Mouse (Mus musculus) hindbrain, embryonic 15.5 days (tissue): Measurements from ENCODE around the gene Pid1. TPM values are rescaled to one million over a fixed set of nuclear protein-coding genes. Genes with fewer than 3 reads are reported as not detected.

Source experiments
- ATAC-seq: fragments of 200-750 bp; cut with Nextera tagmentation; 2 replicates; pipeline ENCODE4 v1.8.0; 2017; ENCODE audit warnings: low read depth, moderate number of reproducible peaks, moderate TSS enrichment; ENCODE audit not compliant: low FRiP score
- H3K27ac ChIP-seq: fragments of 300-500 bp; sonication (generic); replicated peaks from 2 replicates; pipeline ENCODE4 v1.5.1; 2015; ENCODE audit warnings: mild to moderate bottlenecking, inconsistent platforms
- H3K27me3 ChIP-seq: fragments of 300-500 bp; sonication (generic); 2 replicates; pipeline ENCODE4 v1.6.1; 2015; ENCODE audit warnings: control low read depth, inconsistent platforms
- H3K36me3 ChIP-seq: fragments of 300-500 bp; sonication (generic); 2 replicates; pipeline ENCODE4 v1.6.1; 2015; ENCODE audit warnings: control low read depth, inconsistent platforms
- H3K4me1 ChIP-seq: fragments of 300-500 bp; sonication (generic); replicated peaks from 2 replicates; pipeline ENCODE4 v1.6.1; 2015; ENCODE audit warnings: control low read depth, inconsistent platforms
- H3K4me2 ChIP-seq: fragments of 300-500 bp; sonication (generic); 2 replicates; pipeline ENCODE4 v1.6.1; 2015; ENCODE audit warnings: moderate library complexity, mild to moderate bottlenecking, inconsistent platforms
- H3K4me3 ChIP-seq: fragments of 300-500 bp; sonication (generic); 2 replicates; pipeline ENCODE4 v1.5.1; 2015; ENCODE audit warnings: mild to moderate bottlenecking, inconsistent platforms
- H3K9ac ChIP-seq: fragments of 300-500 bp; sonication (generic); 2 replicates; pipeline ENCODE4 v1.6.1; 2015; ENCODE audit warnings: inconsistent platforms
- H3K9me3 ChIP-seq: fragments of 300-500 bp; sonication (generic); 2 replicates; pipeline ENCODE4 v1.6.1; 2016; ENCODE audit warnings: control low read depth, inconsistent platforms
- WGBS: fragments of 180-500 bp; shearing (Covaris S2); methylation state at CpG from one replicate; pipeline ENCODE4 v1.1.7; 2015; 5-methylcytosine and 5-hydroxymethylcytosine counted together
- microRNA-seq: library from miRNA; unstranded; fragments of <30 nt; microRNA quantifications from one replicate; pipeline ENCODE4, GENCODE M21; 2016
- polyA plus RNA-seq: library from polyadenylated mRNA; unstranded; fragments of >200 nt; fragmentation: Nextera tagmentation; extraction: Ambion mirVana; gene quantifications from 2 replicates; pipeline ENCODE4 v1.2.1, GENCODE M21; 2015

Gene Pid1
- polyA plus RNA-seq, 1 experiment from 2014 or later = 118 TPM

DNA sequence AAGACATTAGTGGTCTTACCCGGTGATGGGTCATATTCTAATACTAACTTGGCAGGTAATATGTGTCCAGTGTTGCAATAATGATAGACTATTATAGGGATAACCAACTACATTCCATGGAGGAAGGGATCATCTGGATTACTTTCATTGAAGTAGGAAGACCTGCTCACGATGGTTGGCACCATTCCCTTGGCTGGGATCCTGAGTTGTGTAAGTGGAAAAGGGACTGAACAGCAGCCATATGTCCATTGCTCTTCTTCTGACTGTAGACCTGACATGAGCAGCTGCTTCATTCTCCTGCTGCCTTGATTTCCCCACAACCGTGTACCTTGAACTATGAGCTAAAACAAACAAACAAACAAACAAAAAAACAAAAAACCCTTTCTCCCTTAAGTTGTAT lies 278.6 kb downstream of the Pid1 start:
- H3K27ac ChIP-seq = no peak overlapping the region
- H3K4me1 ChIP-seq = no peaks in the 10 kb centered on the region; the same call in 1 of the 2 replicates
- no peak overlapping the region for H3K4me2 ChIP-seq
- H3K9ac ChIP-seq = no peak overlapping the region
- H3K36me3 ChIP-seq = no peaks in the 10 kb centered on the region
- ATAC-seq = no peak
- H3K27me3 ChIP-seq = no peaks in the 10 kb centered on the region
- no peaks in the 10 kb centered on the region for H3K9me3 ChIP-seq
- H3K4me3 ChIP-seq = no peak overlapping the region
- WGBS = 87% methylated on average over 3 of the region's 3 CpGs

- no peaks in the 10 kb centered on the region for H3K36me3 ChIP-seq
- H3K9ac ChIP-seq = no peak overlapping the region
- WGBS = 43% methylated on average over 8 of the region's 8 CpGs
- H3K4me1 ChIP-seq = peaks cover 9% of the 10 kb centered on the region
- no peak for ATAC-seq
- no peak overlapping the region for H3K4me2 ChIP-seq
- H3K27me3 ChIP-seq = no peaks in the 10 kb centered on the region
- no peak overlapping the region for H3K4me3 ChIP-seq
- peak overlapping the region; percentile 12; the same call in 1 of the 2 replicates for H3K27ac ChIP-seq
- H3K9me3 ChIP-seq = no peaks in the 10 kb centered on the region
Observed at GRCm38 (mm10) chr1:84079566-84079965, 284.4 kb downstream of the Pid1 start.

- peaks cover 9% of the 10 kb centered on the region for H3K4me1 ChIP-seq
- H3K27ac ChIP-seq = no peak overlapping the region
- H3K4me2 ChIP-seq = no peak overlapping the region
- H3K4me3 ChIP-seq = no peak overlapping the region
- no peaks in the 10 kb centered on the region for H3K27me3 ChIP-seq
- ATAC-seq = no peak
- H3K36me3 ChIP-seq = no peaks in the 10 kb centered on the region
- WGBS = 74% methylated on average over 1 of the region's 1 CpGs
- no peaks in the 10 kb centered on the region for H3K9me3 ChIP-seq
- no peak overlapping the region for H3K9ac ChIP-seq
Observed at GRCm38 (mm10) chr1:84077023-84077422, 287.0 kb downstream of the Pid1 start.

DNA sequence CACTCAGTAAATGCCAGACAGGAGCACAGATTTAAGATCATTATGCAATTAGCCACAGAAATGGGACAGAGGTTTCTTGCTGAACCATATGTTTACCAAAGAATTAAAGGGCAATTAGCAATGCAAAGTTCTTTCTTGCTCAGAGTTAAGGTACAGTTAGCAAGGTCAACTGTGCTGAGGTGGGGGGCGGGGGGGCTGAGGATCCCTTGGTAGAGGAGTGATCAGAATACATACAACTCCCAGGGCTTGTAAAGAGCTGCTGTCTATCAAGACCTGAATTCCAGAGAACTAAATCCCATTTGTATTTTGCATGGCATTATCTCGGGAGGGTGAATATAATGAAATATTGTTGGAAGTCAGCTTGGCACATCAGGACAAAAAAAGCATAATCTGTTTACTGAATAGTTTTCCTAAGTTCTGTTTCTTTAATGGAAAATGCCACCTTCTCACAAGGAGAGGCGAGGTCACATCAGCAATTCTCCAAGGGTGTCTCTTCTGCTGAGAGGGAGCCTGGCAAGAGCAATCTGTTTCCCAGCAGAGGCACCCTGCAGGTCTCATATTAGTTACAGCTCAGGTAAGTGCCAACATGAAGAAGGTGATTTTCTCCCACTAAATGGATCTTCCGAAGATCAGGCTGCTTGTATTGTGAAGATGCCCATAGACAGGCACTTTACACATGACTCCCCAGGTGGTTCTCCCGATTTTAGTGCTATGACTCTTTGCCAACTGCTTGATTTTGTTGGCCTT lies 306.9 kb downstream of the Pid1 start:
- Histone ChIP-seq H3K4me1 (peaks cover 16% of the 10 kb centered on the region), H3K9me3 (no peaks in the 10 kb centered on the region), H3K27ac (no peak overlapping the region), H3K36me3 (no peaks in the 10 kb centered on the region), H3K4me2 (no peak overlapping the region), H3K27me3 (no peaks in the 10 kb centered on the region), H3K9ac (no peak overlapping the region), H3K4me3 (no peak overlapping the region)
- WGBS = 65% methylated on average over 5 of the region's 5 CpGs
- no peak for ATAC-seq

- Histone ChIP-seq H3K4me2 (no peak overlapping the region), H3K4me3 (no peak overlapping the region), H3K9me3 (no peaks in the 10 kb centered on the region), H3K4me1 (peaks cover 16% of the 10 kb centered on the region), H3K9ac (no peak overlapping the region), H3K27ac (no peak overlapping the region), H3K36me3 (no peaks in the 10 kb centered on the region), H3K27me3 (no peaks in the 10 kb centered on the region)
- 41% methylated on average over 1 of the region's 1 CpGs for WGBS
- no peak for ATAC-seq
Observed at GRCm38 (mm10) chr1:84056306-84056705, 307.7 kb downstream of the Pid1 start.

DNA sequence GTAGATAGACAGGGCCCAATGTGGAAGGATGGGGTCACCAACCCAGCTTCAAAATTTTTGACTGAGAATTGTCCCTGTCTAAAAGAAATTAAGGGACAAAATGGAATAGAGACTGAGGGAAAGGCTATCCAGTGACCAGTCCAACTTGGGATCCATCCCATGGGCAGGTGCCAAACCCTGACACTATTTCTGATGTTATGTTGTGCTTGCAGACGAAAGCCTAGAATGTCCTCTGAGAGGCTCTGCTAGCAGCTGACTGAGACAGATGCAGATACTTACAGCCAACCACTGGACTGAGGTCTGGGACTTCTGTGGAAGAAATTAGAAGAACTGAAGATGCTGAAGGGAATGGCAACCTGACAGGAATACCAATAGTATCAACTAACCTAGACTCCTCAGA lies 338.2 kb downstream of the Pid1 start:
- Histone ChIP-seq H3K4me1 (no peaks in the 10 kb centered on the region), H3K36me3 (no peaks in the 10 kb centered on the region), H3K4me2 (no peak overlapping the region), H3K27ac (no peak overlapping the region), H3K27me3 (no peaks in the 10 kb centered on the region), H3K9me3 (no peaks in the 10 kb centered on the region), H3K4me3 (no peak overlapping the region), H3K9ac (no peak overlapping the region)
- no peak for ATAC-seq
- WGBS = 83% methylated on average over 1 of the region's 1 CpGs

DNA sequence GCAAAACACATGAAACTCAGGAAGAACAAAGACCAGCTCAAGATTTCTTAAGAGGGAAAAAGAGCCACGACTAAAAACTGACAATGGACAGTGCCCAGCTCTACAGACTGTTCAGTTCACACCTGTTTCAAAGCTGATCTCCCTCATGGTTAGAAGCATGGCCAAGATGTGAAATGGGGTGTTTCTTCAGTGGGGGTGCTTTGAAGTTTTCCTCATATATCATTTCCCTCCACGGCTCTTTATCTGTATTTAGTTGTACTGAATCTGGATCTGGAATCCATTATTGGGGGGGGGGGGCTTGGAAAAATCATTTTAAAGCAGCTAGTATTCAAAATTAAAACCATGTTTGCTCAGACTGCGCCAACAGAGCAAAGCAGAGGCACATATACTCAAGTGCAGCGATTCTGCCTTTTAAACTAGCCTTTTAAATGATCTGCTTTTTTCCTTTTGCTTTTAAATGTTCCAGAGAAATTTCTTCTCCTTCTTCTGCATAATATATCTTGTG lies 351.1 kb downstream of the Pid1 start:
- no peak overlapping the region for H3K27ac ChIP-seq
- no peaks in the 10 kb centered on the region for H3K27me3 ChIP-seq
- no peaks in the 10 kb centered on the region for H3K36me3 ChIP-seq
- ATAC-seq = no peak
- no peak overlapping the region for H3K4me3 ChIP-seq
- H3K4me1 ChIP-seq = no peaks in the 10 kb centered on the region
- no peak overlapping the region for H3K4me2 ChIP-seq
- 86% methylated on average over 4 of the region's 4 CpGs for WGBS
- H3K9ac ChIP-seq = no peak overlapping the region
- no peaks in the 10 kb centered on the region for H3K9me3 ChIP-seq

DNA sequence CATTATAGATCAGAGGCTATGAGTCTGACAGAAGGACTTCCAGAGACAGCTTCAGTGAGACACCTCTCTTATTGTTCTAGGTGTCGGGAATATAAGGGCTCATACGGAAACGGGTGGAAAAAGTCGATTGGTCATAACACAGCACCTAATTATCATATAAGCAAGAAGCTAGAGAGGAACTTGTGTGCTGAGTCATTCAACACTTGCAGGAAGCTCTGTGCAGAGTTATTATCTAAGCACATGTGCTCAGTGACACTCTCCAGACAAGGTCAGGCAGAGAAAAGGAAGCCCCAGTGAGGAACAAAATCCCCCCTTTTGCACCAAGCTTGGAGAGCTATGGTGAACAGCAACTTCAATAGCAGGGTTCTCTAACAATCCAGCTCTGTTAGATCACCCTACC lies 361.4 kb downstream of the Pid1 start:
- H3K9ac ChIP-seq = no peak overlapping the region
- 86% methylated on average over 4 of the region's 4 CpGs for WGBS
- ATAC-seq = no peak
- no peaks in the 10 kb centered on the region for H3K27me3 ChIP-seq
- H3K9me3 ChIP-seq = no peaks in the 10 kb centered on the region
- no peak overlapping the region for H3K27ac ChIP-seq
- H3K4me2 ChIP-seq = no peak overlapping the region
- no peaks in the 10 kb centered on the region for H3K36me3 ChIP-seq
- no peaks in the 10 kb centered on the region for H3K4me1 ChIP-seq
- no peak overlapping the region for H3K4me3 ChIP-seq

Small RNA genes within 50 kb of the gene (microRNA-seq; reads per million reads assigned to microRNA genes)
- not detected for gene Mir6353
